Mouse (Mus musculus) small intestine, adult 2 months (tissue): Measurements from ENCODE around the gene Stk39.

Experiments used
- CTCF ChIP-seq: fragments of 200-500 bp; IDR thresholded peaks from 2 replicates; pipeline ENCODE4 v1.5.1; 2012; ENCODE audit warnings: low read depth, mild to moderate bottlenecking, control low read depth, inconsistent platforms, low read length, moderate library complexity, mixed read lengths; ENCODE audit not compliant: insufficient replicate concordance, insufficient read length; ENCODE audit errors: extremely low read depth
- POLR2A ChIP-seq: fragments of 200-500 bp; IDR thresholded peaks from 2 replicates; pipeline ENCODE4 v1.6.1; 2012; ENCODE audit warnings: low read depth, mild to moderate bottlenecking, control low read depth, inconsistent platforms, low read length, moderate library complexity

DNA sequence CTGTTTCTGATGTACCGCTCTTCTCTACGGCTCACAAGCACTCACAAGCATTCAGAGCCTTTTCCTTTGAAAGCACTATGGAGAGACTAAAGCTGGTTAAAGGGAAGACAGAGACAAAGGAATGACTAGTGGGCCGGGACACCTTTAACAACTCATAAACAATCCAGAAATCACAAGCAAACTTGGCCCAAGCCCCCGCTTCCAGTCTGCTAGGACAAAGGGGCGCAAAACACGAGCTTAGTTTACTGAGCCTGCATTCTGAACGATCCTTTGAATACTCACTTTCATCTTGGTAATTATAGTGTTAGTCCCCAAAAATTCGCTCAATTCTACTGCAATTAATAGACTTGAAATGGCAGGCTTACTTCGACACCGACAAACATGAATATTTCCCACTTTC lies 221.2 kb downstream of the Stk39 start:
- TF ChIP-seq CTCF (no peak), POLR2A (no peak)
